Mouse (Mus musculus): ENCODE results near the gene Yars.

The Yars gene

GRCm38 (mm10) chr4:129227985-129228381, 38.4 kb downstream of the Yars start:
- DNase-seq (ENCODE audit: low spot score): no peak

DNA sequence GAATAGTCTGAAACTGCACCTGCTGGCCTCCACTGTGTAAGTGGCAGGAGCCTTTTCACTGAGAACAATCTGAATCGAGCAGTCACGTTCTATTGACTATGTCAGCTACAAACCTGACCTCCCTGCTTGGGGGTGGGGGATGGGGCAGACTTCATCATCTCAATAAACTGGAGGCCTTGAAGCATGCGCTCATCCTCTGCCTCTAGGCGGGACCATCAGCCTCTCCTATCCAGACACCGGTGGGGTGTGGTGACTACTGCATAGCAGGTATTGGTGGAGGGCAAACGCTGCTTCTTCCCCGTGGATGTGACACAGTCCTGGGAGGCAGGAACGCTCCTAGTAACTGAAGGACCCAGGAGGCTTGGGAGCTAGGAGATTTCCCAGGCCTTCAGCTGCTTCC, 41.4 kb downstream of the Yars start:
- DNase-seq (ENCODE audit: low spot score): no peak

DNA sequence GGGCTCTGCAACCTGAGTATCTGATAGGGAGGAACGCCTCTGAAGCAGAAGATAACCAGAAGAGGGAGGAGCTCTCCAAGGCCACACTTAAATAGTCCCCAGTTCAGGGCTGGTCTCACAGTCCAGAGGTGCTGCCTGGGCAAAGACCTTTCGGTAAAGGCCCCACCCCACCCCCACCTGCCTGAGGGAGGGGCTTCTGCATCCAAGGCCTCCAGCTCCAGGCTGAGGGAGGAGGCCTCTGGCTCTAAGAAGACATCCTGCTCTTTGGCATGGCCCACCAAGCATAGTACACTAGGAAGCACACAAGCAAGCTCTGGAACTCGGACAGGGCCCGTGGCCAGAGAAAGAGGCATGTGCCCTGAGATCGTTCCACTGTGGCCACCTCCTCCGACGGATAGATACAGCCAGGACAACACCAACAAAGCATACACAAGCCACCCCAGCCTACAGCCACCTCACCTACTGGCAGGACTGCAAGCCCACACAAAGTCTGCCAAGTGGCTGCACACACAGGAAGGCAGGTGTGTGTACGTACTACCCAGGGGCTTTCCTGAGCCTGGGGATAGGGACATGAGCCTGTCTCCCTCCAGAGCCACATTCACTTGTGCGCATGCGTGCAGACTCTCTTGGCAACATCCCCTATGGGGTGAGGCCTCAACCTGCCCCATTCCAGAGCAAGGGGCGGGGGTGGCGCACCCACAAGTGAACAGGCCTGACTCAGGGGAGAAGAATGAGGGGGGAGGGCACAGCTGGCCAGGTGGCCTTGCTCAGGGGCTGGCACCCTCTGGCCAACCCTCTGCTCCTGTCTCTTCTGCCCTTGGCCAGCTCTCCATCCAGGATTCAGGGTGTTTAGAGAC, 42.3 kb downstream of the Yars start:
- DNase-seq (ENCODE audit: low spot score): peak; percentile 75

DNA sequence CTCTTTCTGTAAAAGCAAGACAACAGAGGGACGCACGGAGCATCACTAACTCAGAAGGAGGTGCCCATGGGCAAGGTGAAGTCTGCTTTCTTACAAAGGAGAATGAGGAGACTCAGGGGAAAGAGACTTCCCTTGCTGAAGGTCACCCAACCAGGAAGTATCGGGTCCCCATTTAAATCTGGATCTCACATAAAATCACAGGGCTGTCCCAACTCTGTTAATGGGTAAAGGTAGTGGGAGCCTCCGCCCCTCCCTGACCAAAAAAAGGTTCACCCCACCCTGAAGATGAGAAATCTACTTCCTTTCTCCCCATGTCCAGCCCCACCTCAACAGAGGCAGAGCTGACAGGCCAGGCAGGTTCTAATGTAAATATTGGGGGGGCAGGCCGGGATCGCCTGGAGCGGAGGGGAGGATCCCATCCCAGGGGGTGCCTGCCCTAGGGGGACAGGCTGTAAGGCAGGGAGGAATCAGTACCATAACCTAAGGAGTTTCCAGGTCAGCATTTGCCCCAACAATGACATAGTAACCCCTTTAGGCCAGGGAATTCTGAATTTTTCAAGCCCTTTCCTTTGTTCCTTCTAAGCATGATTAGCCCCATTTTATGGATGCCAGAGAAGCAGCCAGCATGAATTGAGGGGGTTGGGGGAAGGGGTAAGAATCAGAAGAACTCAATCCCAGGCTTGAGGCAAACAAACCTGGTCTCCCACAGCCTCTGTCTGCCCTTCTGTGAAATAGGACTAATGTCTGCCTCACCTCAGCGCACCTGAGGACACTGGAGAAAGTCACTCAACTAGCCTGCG, 43.2 kb downstream of the Yars start:
- no peak for DNase-seq (ENCODE audit: low spot score)

- DNase-seq (ENCODE audit: low spot score): peak; percentile 69
These were observed 44.9 kb downstream of the Yars start for GRCm38 (mm10) chr4:129234488-129234887.

DNA sequence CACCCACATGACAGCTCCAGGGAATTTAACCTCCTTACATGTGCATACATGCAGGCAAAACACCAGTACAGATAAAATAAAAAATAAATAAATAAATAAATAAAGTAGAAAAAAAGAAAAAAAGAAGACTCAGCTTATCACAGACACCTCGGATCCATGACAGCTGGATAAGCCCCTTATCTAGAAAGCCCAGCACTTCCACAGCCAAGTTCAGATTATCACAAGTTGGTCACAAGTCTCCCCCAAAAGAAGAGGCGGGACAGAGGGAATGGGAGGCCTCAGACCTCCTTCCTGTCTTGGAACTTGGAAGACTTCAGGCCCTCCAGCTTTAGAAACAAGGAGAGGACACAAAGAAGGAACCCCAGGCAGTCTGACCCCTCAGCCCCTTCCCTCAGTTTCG, 45.6 kb downstream of the Yars start:
- DNase-seq (ENCODE audit: low spot score): no peak

DNA sequence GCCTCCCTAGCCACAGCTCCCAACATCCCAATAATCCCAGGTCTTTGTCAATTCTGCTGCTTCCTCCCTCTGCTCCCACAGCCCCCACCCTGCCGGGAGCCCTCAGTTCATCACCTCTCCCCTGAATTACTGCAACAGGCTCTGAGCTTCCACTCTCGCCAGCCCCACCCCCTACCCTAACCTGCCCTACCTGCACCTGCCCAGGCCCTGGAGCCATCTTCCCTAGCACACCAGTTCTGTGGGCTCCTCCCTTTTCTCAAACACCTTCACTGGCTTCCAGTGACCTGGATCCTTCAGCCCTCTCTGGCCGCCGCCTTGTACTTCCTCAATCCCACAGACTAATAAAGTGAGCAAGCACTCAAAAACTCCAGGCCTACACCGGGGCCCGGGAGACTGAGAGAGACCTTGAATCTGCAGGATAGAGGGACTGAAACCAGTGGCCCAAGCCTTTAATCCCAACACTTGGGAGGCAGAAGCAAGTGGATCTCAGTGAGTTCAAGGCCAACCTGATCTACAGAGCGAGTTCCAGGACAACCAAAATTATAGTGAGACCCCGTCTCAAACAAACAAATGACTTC, 46.8 kb downstream of the Yars start:
- no peak for DNase-seq (ENCODE audit: low spot score)

DNA sequence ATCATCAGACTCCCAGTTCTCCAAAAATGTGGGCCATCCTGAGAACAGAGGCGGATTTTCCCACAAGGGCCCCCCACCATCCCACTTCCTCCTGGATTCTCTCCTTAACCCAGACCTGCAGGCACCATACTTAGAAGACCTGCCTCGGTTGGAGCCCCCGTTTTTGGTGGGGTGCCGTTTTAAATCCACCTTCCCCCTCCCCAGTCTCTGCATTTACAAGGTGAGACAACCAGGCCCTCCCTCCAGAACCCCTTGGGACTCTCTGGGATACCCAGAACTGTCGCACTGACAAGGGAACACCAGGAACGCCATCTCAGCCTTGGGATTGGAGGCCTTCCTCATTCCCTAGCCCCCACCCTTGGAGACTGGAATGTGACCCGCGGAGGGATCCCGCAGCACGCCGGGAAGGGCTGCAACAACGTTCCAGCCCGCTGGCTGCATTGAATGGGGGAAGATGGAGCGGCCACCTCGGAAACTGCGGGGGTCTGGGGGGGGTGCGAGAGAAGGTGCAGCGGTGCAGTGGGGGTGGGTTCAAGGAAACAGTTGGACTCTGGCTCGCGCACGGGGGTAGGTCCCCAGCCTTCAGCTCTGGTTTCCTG, 48.4 kb downstream of the Yars start:
- no peak for DNase-seq (ENCODE audit: low spot score)

- DNase-seq (ENCODE audit: low spot score): no peak
These were observed 49.0 kb downstream of the Yars start for GRCm38 (mm10) chr4:129238579-129239016.

- peak; percentile 64 for DNase-seq (ENCODE audit: low spot score)
These were observed 49.5 kb downstream of the Yars start for GRCm38 (mm10) chr4:129239075-129239474.

DNA sequence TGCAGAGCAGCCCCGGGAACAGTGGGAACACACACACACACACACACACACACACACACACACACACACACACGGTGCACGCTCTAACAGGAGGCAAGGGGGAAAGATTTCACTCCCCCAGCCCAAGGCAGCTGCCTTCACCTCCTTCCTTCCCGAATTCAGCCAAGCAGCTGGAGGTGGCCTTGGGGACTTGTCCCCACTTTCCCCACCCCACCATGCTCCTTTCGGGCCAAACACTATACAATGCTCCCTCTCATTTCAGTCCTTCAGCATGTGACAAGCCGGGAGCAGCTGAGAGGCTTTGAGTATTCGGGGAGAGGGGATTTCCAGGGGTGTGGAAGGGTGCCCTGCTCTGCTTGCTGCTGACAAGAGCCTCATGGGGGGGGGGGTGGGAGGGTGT, 52.3 kb downstream of the Yars start:
- no peak for DNase-seq (ENCODE audit: low spot score)

DNA sequence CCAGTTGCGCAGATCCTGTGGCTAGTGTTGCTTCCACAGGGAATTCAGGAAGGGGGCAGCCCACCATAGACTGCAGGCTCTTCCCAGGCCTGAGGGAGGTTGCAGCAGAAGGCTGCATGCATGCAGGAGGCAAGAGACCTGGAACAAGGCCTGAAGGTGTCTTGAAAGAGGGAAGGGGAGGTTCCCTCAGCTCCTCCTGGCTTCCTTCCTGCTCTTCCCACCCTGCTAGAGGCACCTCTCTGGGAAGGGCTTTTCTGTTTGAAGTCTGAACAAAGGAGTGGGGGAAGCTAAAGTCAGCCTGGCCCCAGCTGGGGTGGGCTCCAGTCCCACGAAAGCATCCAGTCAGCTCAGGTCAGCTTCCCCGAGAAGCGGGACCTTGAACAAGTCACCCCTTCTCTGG, 52.8 kb downstream of the Yars start:
- DNase-seq (ENCODE audit: low spot score): no peak

DNA sequence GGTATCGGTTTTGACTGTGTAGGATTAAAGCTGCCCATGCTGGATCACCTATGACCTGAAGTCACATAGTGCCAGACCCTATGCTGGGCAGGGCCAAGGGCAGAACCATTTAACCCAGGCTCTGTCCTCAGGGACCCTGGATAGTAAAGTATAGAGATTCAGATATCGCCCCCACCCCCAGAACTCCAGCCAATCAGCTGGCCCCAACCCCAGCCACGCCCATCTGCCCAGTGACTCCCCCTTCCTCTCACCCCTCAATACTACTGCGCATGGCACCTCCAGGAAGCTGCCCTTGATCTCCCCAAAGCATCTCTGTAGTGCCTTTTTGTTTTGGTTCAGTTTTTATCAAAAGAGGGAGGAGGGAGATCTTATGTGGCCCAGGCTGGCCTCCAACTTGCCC, 53.2 kb downstream of the Yars start:
- no peak for DNase-seq (ENCODE audit: low spot score)

- peak; percentile 83 for DNase-seq (ENCODE audit: low spot score)
These were observed 55.2 kb downstream of the Yars start for GRCm38 (mm10) chr4:129244802-129245201.

- DNase-seq (ENCODE audit: low spot score): no peak
These were observed 57.1 kb downstream of the Yars start for GRCm38 (mm10) chr4:129246360-129247301.

DNA sequence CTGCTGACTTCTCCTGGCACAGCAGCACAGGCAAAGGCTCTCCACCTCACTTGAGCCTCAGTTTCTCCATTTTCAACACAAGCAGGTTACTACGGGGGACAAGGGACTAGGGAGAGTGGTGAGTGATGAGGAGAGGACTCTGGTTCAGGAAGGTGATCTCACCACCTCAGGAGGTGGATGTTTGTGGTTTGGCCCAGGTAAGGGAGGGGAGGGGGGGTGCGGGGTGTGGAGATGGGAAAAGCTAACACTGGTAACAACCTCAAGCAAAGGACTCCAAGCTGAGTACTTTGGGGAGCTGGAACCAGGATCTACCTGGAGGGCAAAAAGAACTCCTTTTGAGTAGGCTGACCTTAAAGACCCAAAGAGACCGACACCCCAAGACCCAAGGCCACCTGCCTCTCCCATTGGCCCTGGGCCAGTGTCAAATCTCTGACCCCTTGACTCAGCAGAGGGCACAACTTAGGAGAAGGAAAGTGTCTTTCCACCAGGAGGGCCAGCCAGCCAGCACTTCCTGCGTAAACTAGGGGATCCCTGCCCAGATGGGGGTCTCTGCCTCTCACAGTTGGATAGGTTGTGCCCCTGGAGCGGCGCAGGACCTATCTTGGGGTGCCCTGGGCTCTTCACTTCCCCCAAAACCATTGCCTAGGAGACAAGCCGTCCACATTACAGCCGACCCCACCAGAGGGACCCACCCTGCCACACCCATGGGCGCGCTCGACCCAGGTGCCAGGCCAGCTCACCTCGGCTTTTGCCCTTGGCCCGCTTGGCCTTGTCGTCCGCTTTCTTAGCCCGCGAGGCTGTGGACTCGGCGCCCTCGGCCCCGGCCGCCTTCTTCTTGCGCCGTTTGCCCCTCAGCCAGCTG, 58.1 kb downstream of the Yars start:
- DNase-seq (ENCODE audit: low spot score): no peak

DNA sequence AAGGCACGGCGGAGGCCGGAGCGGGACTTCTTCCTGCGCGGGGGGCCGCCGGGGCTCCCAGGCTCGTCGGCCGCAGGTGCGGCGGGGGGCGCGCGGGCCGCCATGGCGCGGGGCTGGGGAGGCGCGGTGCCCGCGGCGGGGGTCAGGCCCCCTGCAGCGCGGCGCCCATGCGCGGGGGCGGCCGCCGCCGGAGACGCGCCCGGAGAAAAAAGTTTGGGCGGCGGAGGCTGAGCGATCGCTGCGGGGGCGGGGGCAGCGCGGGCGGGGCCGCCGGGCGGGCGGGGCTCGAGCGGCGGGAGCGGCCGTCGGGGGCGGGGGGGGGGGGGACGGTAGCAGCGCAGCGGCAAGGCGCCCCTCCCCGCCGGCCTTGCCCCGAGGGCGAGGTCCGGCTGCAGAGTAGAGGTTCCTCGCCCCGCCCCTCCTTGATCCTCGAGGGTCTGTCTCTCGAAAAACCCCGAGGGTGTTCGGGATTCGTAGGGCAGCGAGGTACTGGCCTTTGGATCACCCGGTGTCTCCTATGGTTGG, 58.7 kb downstream of the Yars start:
- no peak for DNase-seq (ENCODE audit: low spot score)

GRCm38 (mm10) chr4:129249288-129249687, 59.7 kb downstream of the Yars start:
- no peak for DNase-seq (ENCODE audit: low spot score)

DNA sequence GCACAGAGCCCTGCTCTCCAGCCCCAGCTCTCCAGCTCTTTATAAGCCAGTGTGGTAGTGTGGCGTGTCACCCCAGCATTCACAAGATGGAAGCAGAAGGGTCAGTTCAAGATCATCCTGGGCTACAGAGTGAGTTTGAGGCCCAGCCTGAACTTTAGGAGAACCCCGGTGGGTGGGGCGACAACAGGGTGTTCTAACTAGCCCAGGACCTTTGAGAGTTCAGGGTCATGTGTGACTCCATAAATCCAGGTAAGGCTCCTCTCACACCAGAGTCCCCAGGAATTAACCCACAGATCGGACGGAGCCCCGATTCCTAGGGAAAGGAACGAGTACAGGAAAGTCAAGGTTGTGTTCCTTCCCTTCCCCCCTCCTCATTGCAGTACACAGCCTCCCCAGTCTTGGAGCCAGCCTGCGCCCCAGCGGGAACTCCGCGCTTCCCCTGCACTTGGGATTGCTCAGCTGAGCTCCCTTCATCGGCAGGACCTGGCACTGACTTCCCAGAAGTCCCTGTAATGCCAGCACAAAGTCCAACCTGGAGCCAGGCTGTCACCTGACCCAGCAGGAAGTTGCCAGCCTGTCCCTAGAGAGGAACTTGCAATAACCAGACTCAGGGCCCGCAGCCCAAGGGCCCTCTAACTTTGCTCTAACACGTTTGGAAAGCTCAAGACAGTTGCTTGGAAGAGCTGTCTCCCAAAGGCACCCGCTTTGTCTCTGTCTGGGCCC, 61.4 kb downstream of the Yars start:
- DNase-seq (ENCODE audit: low spot score): peak; percentile 70
